In genomic region chr15:24161974-24162373, GRCm38 (mm10) we compare ENCODE assay signal across 27 mouse cellular contexts.
A peak's percentile ranks its signal among the peaks of the same experiment; 100 is the strongest.
DNase-seq lines count a peak whose midpoint lies in the region; ATAC-seq and TF ChIP-seq lines count a peak whose summit lies in the region.
"Had no signal": no experiment of that assay in that cellular context is flagged by ENCODE, and none has a peak within 500 bp of the region (broad histone marks: within the 10 kb centered on the region; RNA-seq: fewer than 3 reads in every experiment).

No protein-coding gene starts in this region.

- ATAC-seq in hindbrain, embryonic 13.5 days (ENCODE audit: low FRiP score): no peak
- ATAC-seq: activated CD4-positive, CD25-positive, alpha-beta regulatory T cell, adult 4 months; CD4-positive, CD25-positive, alpha-beta regulatory T cell, adult 4 months; Patski had no signal

- peak; percentile 74 to 83 for TF ChIP-seq EP300 in MEL (IDR thresholded peaks at IDR 0.05; ENCODE audit: low read depth in 1 of 2, low read length in 2 of 2)

- no peaks in the 10 kb centered on the region for H3K27me3 ChIP-seq in MEL (ENCODE audit: control insufficient read depth in 1 of 2, insufficient read depth in 2 of 2, low read length in 2 of 2)
- H3K27me3 ChIP-seq in hindbrain, embryonic 13.5 days: no peaks in the 10 kb centered on the region
- H3K27me3 ChIP-seq: CH12.LX, Patski had no signal

- no peak overlapping the region for H3K9ac ChIP-seq in MEL (ENCODE audit: control insufficient read depth, low read depth, low read length, poor library complexity, severe bottlenecking)
- no peak overlapping the region for H3K9ac ChIP-seq in hindbrain, embryonic 13.5 days

- 93% methylated on average over 9 of the region's 9 CpGs for WGBS in hindbrain, embryonic 13.5 days

- peaks cover 0 to 6% of the 10 kb centered on the region in 2 experiments; a peak in 3 of 4 replicates for H3K4me1 ChIP-seq in MEL (ENCODE audit: control insufficient read depth in 1 of 2, insufficient read depth in 2 of 2, low read length in 2 of 2)
- H3K4me1 ChIP-seq in hindbrain, embryonic 13.5 days (replicated peaks): no peaks in the 10 kb centered on the region

- TF ChIP-seq CTCF in MEL (IDR thresholded peaks at IDR 0.05 in 2 of 3, conservative IDR thresholded peaks at IDR 0.05 in 1 of 3; ENCODE audit: control insufficient read depth in 1 of 3, insufficient read depth in 1 of 3, low read depth in 2 of 3, low read length in 3 of 3, poor library complexity in 1 of 3, severe bottlenecking in 1 of 3): no peak

- no peaks in the 10 kb centered on the region for H3K79me2 ChIP-seq in MEL (ENCODE audit: control insufficient read depth, insufficient read depth, low read length, poor library complexity)

- H3K36me3 ChIP-seq in MEL (ENCODE audit: control insufficient read depth in 1 of 2, insufficient read depth in 2 of 2, low read length in 2 of 2): peaks cover 0 to 2% of the 10 kb centered on the region in 2 experiments; a peak in 1 of 4 replicates
- H3K36me3 ChIP-seq in hindbrain, embryonic 13.5 days: no peaks in the 10 kb centered on the region
- H3K36me3 ChIP-seq: G1E had no signal

- no peak overlapping the region for H3K27ac ChIP-seq in MEL (ENCODE audit: control insufficient read depth, low read depth, low read length)
- no peak overlapping the region for H3K27ac ChIP-seq in hindbrain, embryonic 13.5 days

- no peak overlapping the region for H3K4me2 ChIP-seq in hindbrain, embryonic 13.5 days

- no peaks in the 10 kb centered on the region for H3K9me3 ChIP-seq in MEL (replicated peaks; ENCODE audit: insufficient read depth, low read length)
- H3K9me3 ChIP-seq in hindbrain, embryonic 13.5 days: no peaks in the 10 kb centered on the region

- no peak overlapping the region for H3K4me3 ChIP-seq in MEL (ENCODE audit: control insufficient read depth in 1 of 2, insufficient read depth in 1 of 2, low read depth in 2 of 2, low read length in 2 of 2)
- H3K4me3 ChIP-seq in hindbrain, embryonic 13.5 days: no peak overlapping the region

- TF ChIP-seq POLR2A in MEL (IDR thresholded peaks at IDR 0.05; ENCODE audit: control insufficient read depth in 1 of 2, insufficient read depth in 1 of 2, low read depth in 1 of 2, low read length in 2 of 2, poor library complexity in 1 of 2): no peak

- DNase-seq in ES-CJ7 (ENCODE audit: low read depth, low spot score): peak; percentile 40
- peak; percentile 81 for DNase-seq in MEL (ENCODE audit: low read depth, low spot score)
- peak; percentile 64 for DNase-seq in MEL-GATA-1-ER (ENCODE audit: extremely low read depth, low read depth)
- DNase-seq in ZHBTc4 (ENCODE audit: low read depth, low spot score): peak; percentile 23
- no peak for DNase-seq in testis, postnatal 10 days (ENCODE audit: low spot score)
- no peak for DNase-seq in T-cell, adult 2 months (ENCODE audit: low spot score)
- no peak for DNase-seq in kidney, postnatal 10 days
- DNase-seq: adrenal gland, adult 2 months; adrenal gland, adult 8-10 months; adrenal gland, postnatal 10 days; adrenal gland, postnatal 14 days; adrenal gland, postnatal 25 days; adrenal gland, postnatal 36 days; B cell, adult 2 months; cerebellum, adult 11 months; cerebellum, adult 11-12 months; cerebellum, adult 18-20 months; cerebellum, adult 2 months; cerebellum, adult 8-10 months; cerebellum, adult 9-10 months; cerebellum, adult 9-11 months had no signal

- no peak for TF ChIP-seq RAD21 in MEL (IDR thresholded peaks at IDR 0.05; ENCODE audit: low read depth, low read length)

TF ChIP-seq in MEL, 35 proteins besides CTCF, POLR2A, EP300 and RAD21:
- no peak for TF ChIP-seq CHD2 (IDR thresholded peaks at IDR 0.05; ENCODE audit: low read length)
- TF ChIP-seq ETS1 (IDR thresholded peaks at IDR 0.05; ENCODE audit: low read depth, low read length): peak; percentile 74
- peak; percentile 27; the same call in 1 of the 2 replicates for TF ChIP-seq SIN3A (IDR thresholded peaks at IDR 0.05; ENCODE audit: low read length)
- TF ChIP-seq KAT2A (conservative IDR thresholded peaks at IDR 0.05; ENCODE audit: low read depth, low read length): 0 out of 2 replicates have a peak, but pooled peaks have one; percentile 26
- peak; percentile 69 for TF ChIP-seq TAL1 (IDR thresholded peaks at IDR 0.05; ENCODE audit: low read length)
- peak; percentile 80 for TF ChIP-seq TCF12 (IDR thresholded peaks at IDR 0.05; ENCODE audit: low read depth, low read length)
- TF ChIP-seq BHLHE40 (IDR thresholded peaks at IDR 0.05; ENCODE audit: borderline replicate concordance, low read depth, low read length): no peak
- 0 out of 2 replicates have a peak, but pooled peaks have one; percentile 25 for TF ChIP-seq TBP (IDR thresholded peaks at IDR 0.05; ENCODE audit: low read depth, low read length)
- TF ChIP-seq HCFC1 (IDR thresholded peaks at IDR 0.05; ENCODE audit: low read depth, low read length): no peak
- peak; percentile 47; the same call in 1 of the 2 replicates for TF ChIP-seq USF1 (IDR thresholded peaks at IDR 0.05; ENCODE audit: low read depth, low read length)
- no peak for TF ChIP-seq POLR2AphosphoS2 (IDR thresholded peaks at IDR 0.05; ENCODE audit: low read length)
- no peak for TF ChIP-seq ZMIZ1 (IDR thresholded peaks at IDR 0.05; ENCODE audit: low read depth, low read length)
- TF ChIP-seq ZNF384 (IDR thresholded peaks at IDR 0.05; ENCODE audit: low read depth, low read length): no peak
- TF ChIP-seq ZKSCAN1 (IDR thresholded peaks at IDR 0.05; ENCODE audit: low read depth, low read length): no peak
- TF ChIP-seq NRF1 (IDR thresholded peaks at IDR 0.05; ENCODE audit: insufficient read depth, low read depth, low read length, poor library complexity, severe bottlenecking): peak; percentile 9; the same call in 1 of the 2 replicates
- TF ChIP-seq MAX (IDR thresholded peaks at IDR 0.05; ENCODE audit: low read length): 0 out of 2 replicates have a peak, but pooled peaks have one; percentile 31
- no peak for TF ChIP-seq USF2 (IDR thresholded peaks at IDR 0.05; ENCODE audit: borderline replicate concordance in 1 of 2, insufficient read depth in 1 of 2, low read depth in 1 of 2, low read length in 2 of 2)

Comparison
In these comparisons a context has a peak if more than half of its experiments do, and no peak if none do; other contexts are left out.
1. DNase-seq: peak in ES-CJ7 (single experiment), MEL (single experiment), MEL-GATA-1-ER (single experiment) and ZHBTc4 (single experiment); none in testis, postnatal 10 days (single experiment), T-cell, adult 2 months (single experiment) and kidney, postnatal 10 days (single experiment).